Mouse (Mus musculus) embryonic facial prominence, embryonic 13.5 days (tissue): Measurements from ENCODE around the gene Ttc23. TPM values are rescaled to one million over a fixed set of nuclear protein-coding genes. Genes with fewer than 3 reads are reported as not detected.

Experiments
- ATAC-seq: fragments of 200-750 bp; cut with Nextera tagmentation; 2 replicates; pipeline ENCODE4 v1.8.0; 2017; ENCODE audit warnings: low read depth; ENCODE audit not compliant: insufficient number of reproducible peaks, insufficient read depth, low FRiP score, low TSS enrichment
- H3K27ac ChIP-seq: fragments of 300-500 bp; sonication (generic); 2 replicates; pipeline ENCODE4 v1.5.1; 2015; ENCODE audit warnings: moderate library complexity, mild to moderate bottlenecking, inconsistent platforms
- H3K27me3 ChIP-seq: fragments of 300-500 bp; sonication (generic); 2 replicates; pipeline ENCODE4 v1.6.1; 2015; ENCODE audit warnings: mild to moderate bottlenecking, inconsistent platforms
- H3K36me3 ChIP-seq: fragments of 300-500 bp; sonication (generic); 2 replicates; pipeline ENCODE4 v1.6.1; 2015; ENCODE audit warnings: mild to moderate bottlenecking, inconsistent platforms
- H3K4me1 ChIP-seq: fragments of 300-500 bp; sonication (generic); 2 replicates; pipeline ENCODE4 v1.6.1; 2015; ENCODE audit warnings: inconsistent platforms
- H3K4me2 ChIP-seq: fragments of 300-500 bp; sonication (generic); 2 replicates; pipeline ENCODE4 v1.6.1; 2015; ENCODE audit warnings: moderate library complexity, mild to moderate bottlenecking, inconsistent platforms
- H3K4me3 ChIP-seq: fragments of 300-500 bp; sonication (generic); 2 replicates; pipeline ENCODE4 v1.5.1; 2015; ENCODE audit warnings: mild to moderate bottlenecking, inconsistent platforms
- H3K9ac ChIP-seq: fragments of 300-500 bp; sonication (generic); 2 replicates; pipeline ENCODE4 v1.6.1; 2015; ENCODE audit warnings: mild to moderate bottlenecking, inconsistent platforms
- H3K9me3 ChIP-seq: fragments of 300-500 bp; sonication (generic); 2 replicates; pipeline ENCODE4 v1.6.1; 2016; ENCODE audit warnings: inconsistent platforms
- WGBS: fragments of 180-500 bp; shearing (Covaris S2); methylation state at CpG from one replicate; pipeline ENCODE4 v1.1.7; 2015; ENCODE audit warnings: mixed read lengths; 5-methylcytosine and 5-hydroxymethylcytosine counted together
- polyA plus RNA-seq: library from polyadenylated mRNA; unstranded; fragments of >200 nt; fragmentation: Nextera tagmentation; extraction: Ambion mirVana; gene quantifications from 2 replicates; pipeline ENCODE4 v1.2.1, GENCODE M21; 2015

Gene Ttc23
- polyA plus RNA-seq, 1 experiment from 2014 or later: 44.9 TPM

DNA sequence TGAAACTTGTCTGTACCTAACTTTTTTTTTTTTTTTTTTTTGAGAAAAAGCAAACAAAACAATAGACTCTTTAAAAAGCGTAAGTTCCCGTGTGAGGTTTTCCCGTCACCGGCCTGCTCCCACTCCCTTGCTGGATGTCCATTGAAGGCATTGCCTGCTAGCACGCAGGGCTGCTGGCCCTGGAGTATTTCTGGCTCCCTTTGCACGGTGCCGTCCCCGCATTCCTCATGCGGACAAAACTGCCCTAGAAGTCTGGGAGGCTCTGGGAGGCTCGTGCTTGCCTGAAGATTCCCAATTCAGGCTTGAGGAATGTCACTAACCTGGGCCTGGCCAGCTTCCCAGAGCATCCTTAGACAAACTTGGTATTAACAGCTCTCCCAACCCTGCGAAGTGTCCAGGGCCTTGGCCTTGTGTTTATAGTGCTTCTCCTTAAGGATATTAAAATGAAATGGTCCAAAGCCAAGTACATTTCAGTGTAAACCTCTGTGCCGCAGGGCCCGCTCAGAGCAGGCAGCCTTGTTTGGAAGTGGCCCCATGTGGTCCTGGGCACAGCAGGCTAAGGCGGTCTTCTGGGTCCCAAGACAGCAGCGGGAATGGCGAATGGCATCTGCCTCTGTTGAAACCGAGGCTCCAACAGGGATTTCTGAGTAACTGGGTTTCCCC lies 54.2 kb downstream of the Ttc23 start:
- H3K4me2 ChIP-seq: no peak overlapping the region
- H3K36me3 ChIP-seq: peaks cover 63% of the 10 kb centered on the region
- no peak overlapping the region for H3K9ac ChIP-seq
- H3K27ac ChIP-seq: no peak overlapping the region
- H3K4me3 ChIP-seq: no peak overlapping the region
- no peaks in the 10 kb centered on the region for H3K4me1 ChIP-seq
- H3K27me3 ChIP-seq: no peaks in the 10 kb centered on the region
- no peaks in the 10 kb centered on the region for H3K9me3 ChIP-seq
- 72% methylated on average over 17 of the region's 17 CpGs for WGBS
- no peak for ATAC-seq

DNA sequence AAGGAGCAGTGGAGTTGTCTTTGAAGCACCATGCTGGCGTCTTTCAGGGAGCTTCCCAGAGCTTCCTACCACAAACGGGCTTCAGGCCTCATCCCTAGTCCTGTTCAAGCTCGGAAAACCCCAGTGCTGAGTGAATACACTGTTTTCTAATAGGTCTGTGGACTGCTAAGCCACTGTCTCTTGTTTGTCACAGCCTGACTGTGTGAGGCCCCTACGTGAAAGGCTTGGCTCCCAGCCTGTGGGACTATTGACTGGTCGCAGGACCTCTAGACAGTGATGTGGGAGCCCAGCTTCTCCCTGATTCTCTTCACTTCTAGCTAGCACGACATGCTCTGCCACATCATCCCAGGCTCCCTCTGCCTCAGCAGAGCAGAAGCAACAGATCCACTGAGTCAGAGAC lies 61.0 kb downstream of the Ttc23 start:
- no peaks in the 10 kb centered on the region for H3K4me1 ChIP-seq
- peaks cover 4% of the 10 kb centered on the region; the same call in 1 of the 2 replicates for H3K9me3 ChIP-seq
- no peak overlapping the region for H3K27ac ChIP-seq
- H3K27me3 ChIP-seq: no peaks in the 10 kb centered on the region
- ATAC-seq: no peak
- no peak overlapping the region for H3K4me2 ChIP-seq
- H3K9ac ChIP-seq: no peak overlapping the region
- H3K36me3 ChIP-seq: peaks cover 67% of the 10 kb centered on the region
- no peak overlapping the region for H3K4me3 ChIP-seq
- 82% methylated on average over 6 of the region's 6 CpGs for WGBS

DNA sequence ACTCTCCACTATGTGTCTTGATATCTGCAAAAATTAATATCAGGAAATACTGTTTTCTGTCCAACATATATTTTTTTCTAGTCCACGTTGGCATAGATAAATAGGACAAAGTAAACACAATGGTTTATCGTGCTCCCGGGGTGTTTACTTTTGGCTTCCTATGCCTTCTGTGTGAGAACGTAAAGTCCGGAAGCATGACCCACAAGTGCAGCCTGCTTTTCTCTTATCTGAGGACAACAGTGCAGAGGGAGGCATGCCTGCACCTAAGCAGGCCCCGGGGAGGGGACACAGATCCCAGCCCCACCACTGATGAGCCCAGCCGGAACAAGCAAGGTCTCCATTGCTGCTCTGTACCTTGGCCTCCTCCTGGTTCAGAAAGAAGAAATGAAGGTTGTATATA lies 63.0 kb downstream of the Ttc23 start:
- 88% methylated on average over 7 of the region's 7 CpGs for WGBS
- Histone ChIP-seq H3K4me2 (no peak overlapping the region), H3K9me3 (peaks cover 4% of the 10 kb centered on the region; the same call in 1 of the 2 replicates), H3K4me3 (no peak overlapping the region), H3K4me1 (peaks cover 15% of the 10 kb centered on the region), H3K36me3 (peaks cover 55% of the 10 kb centered on the region), H3K27me3 (no peaks in the 10 kb centered on the region), H3K9ac (no peak overlapping the region), H3K27ac (no peak overlapping the region)
- ATAC-seq: no peak

DNA sequence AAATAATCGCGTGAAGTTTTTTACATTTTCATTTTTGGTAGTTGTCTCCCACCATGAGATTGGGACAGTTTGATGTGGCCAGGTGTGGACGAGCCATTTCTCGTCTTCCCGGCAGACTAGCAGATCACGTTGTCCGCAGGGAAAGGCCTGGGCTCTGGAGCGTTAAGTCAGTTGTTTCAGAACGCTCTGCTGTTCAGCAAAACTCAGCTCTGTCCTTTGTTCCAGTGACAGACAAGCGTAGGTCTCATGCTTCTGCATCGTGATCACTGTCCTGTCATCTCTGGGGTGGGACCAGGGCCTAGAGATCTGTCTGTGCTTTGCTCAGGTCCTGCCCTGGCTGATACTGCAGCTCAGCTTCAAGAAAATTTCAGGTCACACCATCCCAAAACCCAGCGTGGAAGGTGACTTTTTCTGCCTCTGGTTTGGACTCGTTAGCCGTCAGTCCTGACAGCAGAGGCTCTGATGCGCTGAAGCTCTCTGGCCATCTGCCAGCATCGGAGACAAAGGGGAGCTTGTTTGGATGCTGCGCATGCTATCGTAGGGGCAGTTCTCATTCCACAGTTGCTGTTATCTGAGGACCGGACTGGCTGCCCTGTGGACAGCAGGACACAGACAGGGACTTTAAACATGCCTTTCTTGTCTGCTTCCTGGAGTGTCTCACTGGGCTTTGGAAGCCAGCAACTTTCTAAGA lies 66.8 kb downstream of the Ttc23 start:
- 46% methylated on average over 19 of the region's 19 CpGs for WGBS
- Histone ChIP-seq H3K27ac (no peak overlapping the region; the same call in 1 of the 2 replicates), H3K36me3 (peaks cover 67% of the 10 kb centered on the region), H3K4me1 (peaks cover 20% of the 10 kb centered on the region), H3K4me2 (no peak overlapping the region), H3K9me3 (peaks cover 4% of the 10 kb centered on the region; the same call in 1 of the 2 replicates), H3K27me3 (no peaks in the 10 kb centered on the region), H3K4me3 (no peak overlapping the region), H3K9ac (peak overlapping the region; percentile 51; the same call in 1 of the 2 replicates)
- no peak for ATAC-seq

DNA sequence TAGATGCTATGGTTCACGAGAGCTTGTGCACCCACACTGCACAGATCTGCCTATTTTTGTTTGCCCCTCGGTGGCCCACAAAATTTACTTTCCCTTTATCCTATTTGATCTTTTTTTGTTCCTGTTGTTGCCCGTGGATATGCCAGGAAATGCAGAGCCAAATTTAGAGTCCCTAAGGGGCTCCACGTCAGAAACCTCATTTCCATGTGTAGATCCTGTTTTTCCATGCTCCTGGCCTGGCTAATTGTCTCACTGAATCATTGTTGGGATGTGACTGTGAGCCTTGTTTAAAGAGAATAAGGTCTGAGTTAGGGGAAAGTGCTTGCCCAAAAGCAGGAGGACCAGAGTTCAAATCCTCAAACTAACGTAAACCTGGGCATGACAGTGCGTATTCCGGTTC lies 68.0 kb downstream of the Ttc23 start:
- no peak for ATAC-seq
- Histone ChIP-seq H3K36me3 (peaks cover 68% of the 10 kb centered on the region), H3K4me2 (no peak overlapping the region), H3K9ac (no peak overlapping the region), H3K4me3 (no peak overlapping the region), H3K4me1 (peaks cover 20% of the 10 kb centered on the region), H3K27me3 (no peaks in the 10 kb centered on the region), H3K9me3 (peaks cover 4% of the 10 kb centered on the region; the same call in 1 of the 2 replicates), H3K27ac (peak overlapping the region; percentile 33; the same call in 1 of the 2 replicates)
- 51% methylated on average over 7 of the region's 7 CpGs for WGBS

DNA sequence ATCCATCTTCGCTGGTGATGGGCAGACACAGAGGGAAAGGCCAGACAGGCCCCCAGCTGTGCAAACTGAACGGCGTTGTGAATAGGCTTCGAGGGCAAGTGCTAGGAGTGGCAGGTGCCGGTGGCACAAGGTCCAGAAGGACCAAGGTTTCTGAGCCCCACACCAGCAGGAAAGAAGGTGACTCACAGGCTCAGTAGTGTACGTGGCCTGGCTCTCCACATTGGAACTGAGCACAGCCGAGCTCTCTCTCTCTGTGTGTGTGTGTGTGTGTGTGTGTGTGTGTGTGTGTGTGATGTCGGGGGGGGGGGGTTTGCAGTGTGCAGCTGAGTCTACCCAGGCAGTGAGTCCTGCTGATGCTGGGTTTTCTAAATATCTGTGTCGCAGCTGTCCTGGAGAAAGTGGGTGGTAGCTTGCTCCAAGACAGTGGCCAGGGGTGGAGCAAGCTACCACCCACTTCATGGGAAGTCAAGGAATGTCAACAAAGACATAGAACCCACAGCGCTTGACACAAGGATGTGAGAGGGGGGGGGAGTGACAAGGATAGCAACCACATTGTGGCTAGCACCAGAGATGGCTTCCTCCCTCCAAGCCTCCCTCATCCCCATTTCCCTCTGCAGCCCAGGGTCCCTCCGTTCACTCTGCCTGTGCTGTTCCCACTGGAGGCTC lies 69.1 kb downstream of the Ttc23 start:
- Histone ChIP-seq H3K27me3 (no peaks in the 10 kb centered on the region), H3K4me1 (peaks cover 20% of the 10 kb centered on the region), H3K9me3 (peaks cover 4% of the 10 kb centered on the region; the same call in 1 of the 2 replicates), H3K4me3 (no peak overlapping the region), H3K27ac (no peak overlapping the region), H3K9ac (no peak overlapping the region), H3K36me3 (peaks cover 66% of the 10 kb centered on the region), H3K4me2 (no peak overlapping the region)
- ATAC-seq: peak; percentile 48; the same call in 1 of the 2 replicates
- WGBS: 81% methylated on average over 10 of the region's 11 CpGs

DNA sequence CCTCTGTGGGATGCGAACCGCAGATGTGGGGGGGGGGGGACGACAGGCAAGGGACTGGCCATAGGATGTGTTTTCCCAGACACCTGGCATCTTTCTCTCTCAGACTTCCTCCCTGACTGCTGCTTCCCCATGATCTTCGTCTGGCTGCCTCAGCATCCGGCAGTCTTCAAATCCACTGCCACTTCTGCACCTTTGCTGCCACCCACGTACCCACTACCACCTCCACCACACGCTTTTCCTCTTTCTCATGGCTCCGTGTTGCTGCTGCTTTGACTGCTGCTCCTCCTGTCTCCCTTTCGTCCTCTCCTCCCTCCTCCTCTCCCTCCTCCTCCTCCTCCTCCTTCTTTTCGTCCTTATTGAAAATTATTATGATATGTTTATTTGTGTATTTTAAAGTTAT lies 69.7 kb downstream of the Ttc23 start:
- no peak overlapping the region for H3K27ac ChIP-seq
- no peaks in the 10 kb centered on the region for H3K27me3 ChIP-seq
- H3K9me3 ChIP-seq: peaks cover 4% of the 10 kb centered on the region; the same call in 1 of the 2 replicates
- ATAC-seq: no peak
- H3K9ac ChIP-seq: no peak overlapping the region
- H3K4me3 ChIP-seq: no peak overlapping the region
- WGBS: 87% methylated on average over 10 of the region's 10 CpGs
- H3K4me2 ChIP-seq: no peak overlapping the region
- H3K4me1 ChIP-seq: peaks cover 20% of the 10 kb centered on the region
- H3K36me3 ChIP-seq: peaks cover 61% of the 10 kb centered on the region

DNA sequence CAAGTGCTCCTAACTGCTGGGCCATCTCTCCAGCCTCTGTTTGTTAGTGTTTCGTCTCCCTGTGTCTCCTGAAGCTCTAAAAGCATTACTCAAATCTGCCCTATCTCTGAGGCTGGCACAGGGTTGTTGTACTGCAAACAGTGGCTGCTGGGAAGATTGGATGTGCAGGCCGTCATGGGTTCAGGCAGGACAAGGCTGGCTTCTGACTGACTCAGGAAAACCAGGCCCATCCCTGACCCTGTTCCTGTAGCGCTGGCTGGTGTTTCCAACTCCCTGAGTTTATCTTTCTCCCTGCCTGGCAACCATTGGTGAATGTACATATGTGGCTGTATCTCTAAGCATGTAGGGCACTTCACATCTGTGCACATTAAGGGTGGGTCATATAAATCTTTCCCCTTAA lies 70.3 kb downstream of the Ttc23 start:
- WGBS: 90% methylated on average over 3 of the region's 3 CpGs
- no peak for ATAC-seq
- Histone ChIP-seq H3K4me1 (peaks cover 20% of the 10 kb centered on the region), H3K36me3 (peaks cover 55% of the 10 kb centered on the region), H3K27me3 (no peaks in the 10 kb centered on the region), H3K9ac (no peak overlapping the region), H3K9me3 (peaks cover 4% of the 10 kb centered on the region; the same call in 1 of the 2 replicates), H3K4me2 (no peak overlapping the region), H3K27ac (no peak overlapping the region), H3K4me3 (no peak overlapping the region)

DNA sequence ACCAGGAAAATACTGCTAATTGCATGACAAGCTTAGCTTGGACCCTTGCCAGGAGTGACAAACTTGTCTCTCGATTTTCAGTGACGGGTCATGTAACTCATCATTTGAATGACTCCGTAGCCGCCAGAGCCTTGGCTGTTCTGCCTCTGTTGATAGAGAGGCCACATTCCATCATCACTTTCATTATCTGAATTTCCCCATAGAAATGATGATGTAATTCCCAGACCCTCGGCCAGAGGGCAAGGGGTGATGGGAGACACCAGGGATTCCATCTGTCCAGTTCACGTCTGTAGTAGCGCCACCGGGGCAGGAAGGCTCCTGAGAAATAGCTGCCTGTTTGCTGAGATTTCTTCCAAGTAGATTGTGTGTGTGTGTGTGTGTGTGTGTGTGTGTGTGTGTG lies 71.6 kb downstream of the Ttc23 start:
- peaks cover 46% of the 10 kb centered on the region for H3K36me3 ChIP-seq
- H3K4me2 ChIP-seq: no peak overlapping the region
- H3K4me3 ChIP-seq: no peak overlapping the region
- no peak overlapping the region for H3K9ac ChIP-seq
- no peaks in the 10 kb centered on the region for H3K9me3 ChIP-seq
- no peak for ATAC-seq
- 69% methylated on average over 8 of the region's 8 CpGs for WGBS
- peaks cover 19% of the 10 kb centered on the region for H3K4me1 ChIP-seq
- no peak overlapping the region for H3K27ac ChIP-seq
- H3K27me3 ChIP-seq: no peaks in the 10 kb centered on the region

DNA sequence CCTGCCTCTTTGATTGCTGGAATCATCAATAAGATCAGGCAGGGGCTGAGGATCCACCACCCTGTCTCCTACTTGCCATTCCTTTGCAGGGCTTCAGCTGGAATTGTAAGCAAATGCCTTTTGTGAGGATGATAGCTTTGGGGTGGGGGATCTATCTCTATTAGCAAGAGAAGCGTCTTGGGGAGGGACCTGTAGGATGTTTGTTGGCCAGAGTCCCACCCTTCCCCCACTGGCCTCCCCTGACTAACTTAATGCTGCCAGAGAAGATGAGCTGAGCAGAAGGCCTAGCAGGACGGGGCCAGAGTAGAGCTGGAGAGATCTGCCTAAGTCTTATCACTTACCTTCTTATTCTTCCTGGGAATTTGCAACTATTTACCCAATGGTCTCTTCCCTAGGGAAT lies 75.0 kb downstream of the Ttc23 start:
- 0 out of 2 replicates have a peak, but pooled peaks cover 2% of the 10 kb centered on the region for H3K4me1 ChIP-seq
- no peak for ATAC-seq
- no peak overlapping the region for H3K4me2 ChIP-seq
- WGBS: 49% methylated on average over 2 of the region's 2 CpGs
- no peak overlapping the region for H3K27ac ChIP-seq
- no peak overlapping the region for H3K4me3 ChIP-seq
- peaks cover 64% of the 10 kb centered on the region for H3K36me3 ChIP-seq
- no peak overlapping the region for H3K9ac ChIP-seq
- H3K9me3 ChIP-seq: no peaks in the 10 kb centered on the region
- no peaks in the 10 kb centered on the region for H3K27me3 ChIP-seq

DNA sequence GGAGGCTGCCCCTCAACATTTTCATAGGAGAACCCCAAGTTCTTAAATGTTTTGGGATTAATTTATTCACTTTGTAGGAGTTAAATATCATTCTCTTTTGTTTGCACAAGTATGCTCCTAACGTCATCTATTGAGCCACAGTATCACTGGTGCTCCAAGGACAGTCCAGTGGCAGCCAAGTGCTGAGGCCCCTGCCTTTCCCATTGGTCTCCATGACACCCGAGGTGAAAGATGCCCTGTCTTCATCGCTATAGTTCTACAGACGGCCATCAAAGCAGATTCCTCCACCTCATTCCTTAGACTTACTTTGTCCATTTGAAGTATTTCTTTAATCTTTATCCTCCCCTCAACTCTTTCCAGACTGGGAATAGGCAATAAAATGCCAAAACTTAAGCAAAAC lies 77.3 kb downstream of the Ttc23 start:
- Histone ChIP-seq H3K27ac (no peak overlapping the region), H3K4me2 (no peak overlapping the region), H3K9me3 (no peaks in the 10 kb centered on the region), H3K4me1 (no peaks in the 10 kb centered on the region), H3K36me3 (peaks cover 65% of the 10 kb centered on the region), H3K4me3 (no peak overlapping the region), H3K9ac (no peak overlapping the region), H3K27me3 (no peaks in the 10 kb centered on the region)
- ATAC-seq: no peak
- WGBS: 49% methylated on average over 4 of the region's 4 CpGs
